Mouse (Mus musculus) heart, postnatal 10 days (tissue): ENCODE measurements at regions not wholly inside any gene's neighbourhood (a gene's known extent, or its start where the extent isn't known, plus 50 kb on each side); places are given as distances from the start of the nearest gene placed in this dataset.

Source experiments
- DNase-seq, 2 experiments: peaks; one replicate each; pipeline ENCODE4 v3.0.0; 2021
- intact Hi-C: fragments of 180-260 bp; cut with DNase I; formaldehyde crosslinking; loops from one replicate; pipeline ENCODE4 v1.15.1; 2025

GRCm38 (mm10) chr9:112014796-112015195, 220.9 kb downstream of the Arpp21 start:
- DNase-seq = no peak
- intact Hi-C loops = no loop called here

- intact Hi-C loops = no loop called here
- DNase-seq = no peak
Observed at GRCm38 (mm10) chr9:111994401-111994800, 241.3 kb downstream of the Arpp21 start.

GRCm38 (mm10) chr9:111993844-111994243, 241.9 kb downstream of the Arpp21 start:
- intact Hi-C loops = no loop called here
- peak; percentile 14 to 26 for DNase-seq

DNA sequence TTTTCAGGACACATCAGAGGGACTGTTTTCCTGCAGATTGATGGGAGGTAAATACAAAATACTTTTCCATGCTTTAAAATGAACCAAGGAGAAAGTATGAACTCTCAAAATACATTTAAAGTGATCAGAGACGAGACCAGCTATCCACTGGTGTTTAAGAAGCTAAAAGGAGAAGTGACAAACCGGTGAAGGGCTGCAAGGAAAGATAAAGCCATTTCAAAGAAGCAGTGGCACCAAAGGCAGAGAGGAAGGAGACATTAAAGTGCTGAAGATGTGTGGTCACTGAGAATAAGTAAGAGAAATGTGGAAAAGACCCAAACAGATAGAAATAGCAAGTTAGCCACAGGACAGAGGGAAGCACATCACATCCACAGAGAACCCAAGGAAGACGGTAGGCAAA, 245.7 kb downstream of the Arpp21 start:
- no peak for DNase-seq
- intact Hi-C loops = no loop called here

DNA sequence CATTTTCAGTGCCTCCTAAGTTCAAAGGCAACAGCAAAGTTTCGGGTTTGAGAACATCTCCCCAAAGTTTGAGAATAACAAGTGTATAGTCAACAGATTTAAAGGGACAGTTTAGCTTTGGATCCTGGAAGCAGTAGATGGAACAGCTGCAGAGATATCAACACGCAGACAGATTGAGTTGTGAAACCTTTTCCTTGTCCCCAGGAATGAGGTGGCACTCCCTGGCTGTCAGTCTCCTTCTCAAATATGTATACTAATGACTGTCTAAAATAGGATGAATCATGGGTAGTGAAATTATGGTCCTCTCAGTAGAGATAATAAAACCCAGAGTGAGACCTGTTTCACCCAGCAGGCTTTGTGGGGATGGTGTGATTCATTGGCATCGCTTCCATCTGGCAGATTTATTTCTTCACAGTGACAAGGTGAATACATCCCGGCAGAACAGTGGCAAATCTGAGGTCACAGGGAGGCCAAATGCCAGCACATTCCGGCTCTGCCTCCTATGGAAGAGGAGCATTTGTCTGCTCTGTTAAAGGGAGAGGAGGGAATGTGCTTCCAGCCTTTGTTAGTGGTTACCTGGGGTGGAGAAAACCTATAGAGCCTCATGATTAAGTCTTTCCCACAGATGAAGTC, 272.2 kb downstream of the Arpp21 start:
- DNase-seq = peak in 1 of 2 experiments; percentile 3
- intact Hi-C loops = no loop called here

- intact Hi-C loops = no loop called here
Observed at GRCm38 (mm10) chr9:111957799-111958198, 267.7 kb upstream of the Stac start.

GRCm38 (mm10) chr9:111939271-111940067, 249.3 kb upstream of the Stac start:
- intact Hi-C loops = loop anchor here (10.0 kb wide), 1 partner anchor 1705 kb away; no protein-coding TSS in a partner anchor

More at GRCm38 (mm10) chr9:111957799-111958198, 267.7 kb upstream of the Stac start:
- DNase-seq = no peak

GRCm38 (mm10) chr9:111932455-111932854, 242.3 kb upstream of the Stac start:
- no peak for DNase-seq
- intact Hi-C loops = loop anchor here (10.0 kb wide), 1 partner anchor 1712 kb away; no protein-coding TSS in a partner anchor

More at GRCm38 (mm10) chr9:111939271-111940067, 249.3 kb upstream of the Stac start:
- DNase-seq = peak; percentile 15 to 35

DNA sequence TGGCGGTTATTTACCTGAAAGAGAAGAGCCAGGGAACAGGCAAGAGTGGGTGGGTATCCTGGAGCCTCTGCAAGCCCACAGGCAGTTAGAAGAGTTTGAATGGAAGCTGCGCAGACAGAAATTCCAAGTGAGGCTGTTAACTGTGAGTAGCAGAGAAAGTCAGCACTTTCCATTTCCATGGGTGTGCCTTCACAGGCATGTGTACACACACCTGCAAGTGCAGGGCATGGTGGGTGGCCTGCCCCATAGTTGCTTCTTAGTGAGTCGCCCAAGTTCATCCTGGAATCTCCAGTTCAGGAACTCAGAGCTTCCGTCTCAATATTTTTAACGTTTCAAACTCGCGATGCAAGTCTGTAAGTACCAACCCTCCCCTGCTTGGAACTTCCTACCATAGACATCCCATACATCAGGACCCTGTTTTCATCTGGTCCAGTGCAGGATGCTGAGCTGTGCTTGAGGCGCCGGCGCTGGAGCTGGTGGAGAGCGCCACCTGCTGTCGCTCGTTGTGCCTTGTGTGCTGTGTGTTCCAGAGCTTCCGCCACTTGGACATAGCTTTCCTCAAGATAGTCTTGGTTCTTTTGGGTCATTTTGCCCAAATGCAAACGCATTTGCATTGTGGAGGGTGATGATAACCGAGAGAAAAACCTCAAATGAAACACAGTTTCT, 228.3 kb upstream of the Stac start:
- DNase-seq = peak; percentile 72 to 83
- intact Hi-C loops = loop anchor here (1.0 to 5.0 kb wide), 4 partner anchors 346 to 561 kb away; no protein-coding TSS in a partner anchor

DNA sequence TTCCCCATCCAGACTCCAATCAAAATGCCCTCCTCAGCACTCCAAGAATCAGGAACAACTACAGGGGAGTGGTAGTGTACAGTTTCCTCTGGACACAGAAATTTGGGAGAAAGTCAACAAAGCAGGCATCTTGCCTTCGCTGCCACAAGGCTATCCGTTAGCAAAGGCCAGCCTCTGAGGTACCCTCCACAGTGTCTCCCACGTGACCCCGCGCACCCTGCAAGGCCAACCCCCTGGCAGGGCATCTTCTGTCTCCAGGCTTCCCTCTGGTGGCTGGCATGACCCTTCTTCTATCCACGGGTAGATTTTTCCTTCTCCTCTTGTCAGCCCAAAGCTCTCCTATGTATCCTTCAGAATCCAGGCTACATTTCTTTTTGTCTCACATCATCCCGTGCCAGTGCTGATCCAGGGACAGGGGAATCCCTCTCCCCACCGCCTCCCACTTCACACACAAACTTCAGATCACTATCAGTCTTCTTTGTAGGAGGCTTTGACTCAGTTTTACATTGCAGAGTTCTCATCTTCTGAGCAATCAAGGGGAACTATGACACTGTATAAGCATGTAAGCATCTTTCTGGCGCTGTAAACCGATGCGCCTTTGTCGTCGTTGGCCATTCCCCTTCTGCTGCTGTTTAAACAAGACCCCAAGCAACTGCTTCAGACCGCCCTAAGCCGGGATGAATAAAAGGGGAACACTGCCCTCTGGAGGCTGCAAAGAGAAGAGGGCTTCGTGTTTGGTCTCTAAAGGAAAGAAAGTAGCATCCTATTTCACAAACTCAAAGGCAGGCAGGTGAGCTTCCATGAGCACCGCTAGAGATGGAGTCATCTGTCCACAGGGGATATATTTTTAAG, 226.8 kb upstream of the Stac start:
- peak; percentile 38 to 60 for DNase-seq
- intact Hi-C loops = loop anchor here (5.0 kb wide), 2 partner anchors 345 to 560 kb away; no protein-coding TSS in a partner anchor

DNA sequence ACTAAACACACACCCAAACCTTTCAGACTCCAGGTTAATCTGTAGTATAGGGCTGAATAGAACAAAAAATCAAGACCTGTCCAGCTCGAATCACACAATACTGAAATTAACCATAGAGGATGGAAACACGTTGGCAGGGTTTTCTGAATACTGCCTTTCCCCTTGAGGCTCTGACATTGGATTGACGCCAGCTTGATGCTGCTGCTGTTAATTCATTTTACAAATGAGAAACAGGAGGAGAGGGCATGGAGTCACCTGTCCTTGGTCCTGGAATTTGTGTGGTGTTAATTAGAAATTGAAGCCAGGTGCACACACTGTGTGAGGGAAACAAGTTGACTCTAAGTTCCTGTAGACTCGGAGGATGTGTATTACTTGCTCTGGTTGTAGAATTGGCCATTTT, 218.7 kb upstream of the Stac start:
- intact Hi-C loops = no loop called here
- DNase-seq = no peak

DNA sequence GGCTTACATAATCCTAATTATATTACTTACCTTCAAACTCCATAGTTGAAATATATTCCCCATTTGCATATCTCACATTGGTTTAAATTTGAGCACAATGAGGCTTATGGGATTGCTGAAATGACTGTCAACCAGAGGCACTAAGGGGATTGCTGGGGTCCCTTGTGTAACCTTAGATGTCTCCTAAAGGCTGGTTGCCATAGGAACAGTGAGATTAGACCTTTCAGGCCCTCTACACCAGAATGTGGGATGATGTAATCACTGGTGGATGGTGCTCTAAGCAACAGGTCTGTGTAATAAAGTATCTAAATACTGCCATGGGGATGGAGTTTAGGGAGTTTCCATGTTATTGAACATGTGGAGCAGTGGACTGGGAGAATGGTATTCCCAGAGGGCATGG, 210.0 kb upstream of the Stac start:
- intact Hi-C loops = no loop called here
- no peak for DNase-seq

GRCm38 (mm10) chr9:111897626-111898025, 207.5 kb upstream of the Stac start:
- no peak for DNase-seq
- intact Hi-C loops = no loop called here

GRCm38 (mm10) chr9:111879710-111880109, 189.6 kb upstream of the Stac start:
- intact Hi-C loops = no loop called here
- DNase-seq = no peak

- intact Hi-C loops = no loop called here
- no peak for DNase-seq
Observed at GRCm38 (mm10) chr9:111876846-111877245, 186.7 kb upstream of the Stac start.

DNA sequence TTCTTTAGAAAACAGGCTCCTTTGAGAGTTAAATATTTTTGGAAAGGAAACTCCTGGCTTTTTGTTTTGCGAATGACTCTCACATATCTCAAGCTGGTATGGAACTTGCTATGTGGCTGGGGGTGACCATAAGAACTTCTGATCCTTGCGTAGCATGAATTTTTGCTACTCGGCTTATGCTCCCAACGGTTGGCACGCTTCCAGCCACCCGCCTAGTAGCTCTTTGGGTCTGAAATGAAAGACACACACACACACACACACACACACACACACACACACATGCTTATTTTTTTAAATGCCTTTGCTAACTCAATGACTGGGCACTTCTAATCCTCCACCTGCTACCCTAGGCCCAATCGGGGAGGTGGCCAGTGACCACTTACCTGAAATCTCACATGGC, 180.3 kb upstream of the Stac start:
- intact Hi-C loops = no loop called here
- DNase-seq = no peak

- DNase-seq = no peak
- intact Hi-C loops = no loop called here
Observed at GRCm38 (mm10) chr9:111869801-111870382, 179.7 kb upstream of the Stac start.

- DNase-seq = no peak
- intact Hi-C loops = no loop called here
Observed at GRCm38 (mm10) chr9:111858051-111858450, 167.9 kb upstream of the Stac start.

GRCm38 (mm10) chr9:111854976-111855375, 164.8 kb upstream of the Stac start:
- intact Hi-C loops = no loop called here
- DNase-seq = no peak

DNA sequence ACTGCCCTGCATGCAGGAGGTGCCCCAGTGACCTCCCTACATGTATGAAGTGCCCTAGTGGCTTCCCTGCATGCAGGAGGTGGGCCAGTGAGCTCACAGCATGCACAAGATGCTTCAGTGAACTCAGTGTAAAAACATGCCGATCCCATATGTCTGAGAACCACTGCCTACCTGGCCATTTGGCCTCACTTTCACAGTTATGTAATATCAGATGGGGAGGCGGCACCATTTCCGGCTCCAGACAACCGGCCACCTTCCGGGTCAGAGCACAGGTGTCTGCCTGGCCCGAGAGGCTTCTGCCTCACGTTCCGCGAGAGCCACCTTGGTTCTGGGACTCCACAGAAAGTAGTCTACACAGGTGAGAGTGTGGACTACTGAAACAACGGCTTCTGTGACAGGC, 156.2 kb upstream of the Stac start:
- intact Hi-C loops = no loop called here

More for the DNA sequence above, 156.2 kb upstream of the Stac start:
- DNase-seq = no peak
